Mouse (Mus musculus): Measurements from ENCODE around the gene Olfr90. TPM values are rescaled to one million over a fixed set of nuclear protein-coding genes. Genes with fewer than 3 reads are reported as not detected.

Gene Olfr90
- polyA plus RNA-seq, 1 experiment, result not detected

DNA sequence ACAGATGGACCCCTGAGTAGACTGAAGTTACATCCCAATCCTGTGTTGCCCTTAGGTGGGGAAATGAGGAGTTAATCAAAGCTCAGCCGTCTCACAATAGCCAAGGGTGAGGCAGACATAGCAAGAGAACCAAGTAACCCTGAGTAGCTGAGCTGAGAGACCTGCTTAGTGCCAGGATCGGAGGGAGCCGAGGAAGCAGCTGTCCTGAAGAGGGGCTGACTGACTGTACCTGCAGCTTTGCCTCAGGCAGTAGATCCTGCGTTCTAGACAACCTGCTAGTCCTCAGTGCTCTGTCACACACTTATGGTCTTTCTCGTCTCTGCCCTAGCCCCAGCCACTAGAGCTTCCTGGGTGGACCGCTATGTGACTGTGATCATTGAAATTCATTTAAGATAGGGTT lies 13.1 kb downstream of the Olfr90 start:
- 89% methylated on average over 6 of the region's 6 CpGs for WGBS
- no peak for DNase-seq
- Histone ChIP-seq H3K36me3 (ENCODE audit: control insufficient read depth, insufficient read depth, low read length) (no peaks in the 10 kb centered on the region; the same call in none of the 2 replicates), H3K4me3 (ENCODE audit: insufficient read depth, low read depth, low read length) (no peak overlapping the region), H3K27ac (ENCODE audit: insufficient read depth, low read depth, low read length) (no peak overlapping the region), H3K27me3 (replicated peaks; ENCODE audit: control insufficient read depth, insufficient read depth, low read length) (no peaks in the 10 kb centered on the region), H3K4me1 (ENCODE audit: control insufficient read depth, insufficient read depth, low read length) (0 out of 2 replicates have a peak, but pooled peaks cover 2% of the 10 kb centered on the region)
- TF ChIP-seq POLR2A (IDR thresholded peaks at IDR 0.05; ENCODE audit: low read depth, low read length) (no peak), CTCF (conservative IDR thresholded peaks at IDR 0.05; ENCODE audit: insufficient read depth, insufficient read length, low read depth, low read length) (no peak)

DNA sequence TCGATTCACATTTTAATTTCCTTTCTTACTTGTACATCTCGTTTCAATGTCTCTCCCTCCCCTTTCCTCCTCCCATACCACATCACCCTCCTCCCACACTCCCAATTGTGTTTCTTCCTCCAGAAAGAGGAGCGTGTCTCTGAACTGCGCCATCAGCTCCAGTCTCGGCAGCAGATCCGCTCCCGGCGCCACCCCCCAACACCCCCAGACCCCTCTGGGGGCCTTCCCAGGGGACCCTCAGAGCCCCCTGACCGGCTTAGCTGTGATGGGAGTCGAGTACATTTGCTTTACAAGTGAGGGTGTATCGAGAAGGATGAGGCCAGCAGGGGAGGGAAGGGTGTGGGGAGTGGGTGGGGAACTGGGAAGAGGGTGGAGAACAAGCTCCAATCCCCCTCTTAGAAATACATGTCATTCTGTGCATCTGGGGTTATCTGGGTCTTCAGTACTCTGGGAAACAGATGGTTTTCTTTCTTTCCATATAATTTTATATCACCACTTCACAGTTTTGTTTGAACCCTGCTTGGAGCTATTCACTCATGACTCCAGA lies 15.5 kb downstream of the Olfr90 start:
- WGBS, result 63% methylated on average over 11 of the region's 11 CpGs
- H3K4me1 ChIP-seq (ENCODE audit: control insufficient read depth, insufficient read depth, low read length), result no peaks in the 10 kb centered on the region
- H3K27ac ChIP-seq (ENCODE audit: insufficient read depth, low read depth, low read length), result no peak overlapping the region
- H3K4me3 ChIP-seq (ENCODE audit: insufficient read depth, low read depth, low read length), result no peak overlapping the region
- H3K36me3 ChIP-seq (ENCODE audit: control insufficient read depth, insufficient read depth, low read length), result no peaks in the 10 kb centered on the region; the same call in none of the 2 replicates
- TF ChIP-seq CTCF (conservative IDR thresholded peaks at IDR 0.05; ENCODE audit: insufficient read depth, insufficient read length, low read depth, low read length) (no peak), POLR2A (IDR thresholded peaks at IDR 0.05; ENCODE audit: low read depth, low read length) (no peak)
- no peak for DNase-seq
- no peaks in the 10 kb centered on the region for H3K27me3 ChIP-seq (replicated peaks; ENCODE audit: control insufficient read depth, insufficient read depth, low read length)

- Histone ChIP-seq H3K27ac (ENCODE audit: insufficient read depth, low read depth, low read length) (no peak overlapping the region), H3K4me1 (ENCODE audit: control insufficient read depth, insufficient read depth, low read length) (no peaks in the 10 kb centered on the region), H3K27me3 (replicated peaks; ENCODE audit: control insufficient read depth, insufficient read depth, low read length) (no peaks in the 10 kb centered on the region), H3K4me3 (ENCODE audit: insufficient read depth, low read depth, low read length) (no peak overlapping the region), H3K36me3 (ENCODE audit: control insufficient read depth, insufficient read depth, low read length) (no peaks in the 10 kb centered on the region; the same call in none of the 2 replicates)
- TF ChIP-seq CTCF (conservative IDR thresholded peaks at IDR 0.05; ENCODE audit: insufficient read depth, insufficient read length, low read depth, low read length), result no peak
- no peak for TF ChIP-seq POLR2A (IDR thresholded peaks at IDR 0.05; ENCODE audit: low read depth, low read length)
- no peak for DNase-seq
- 84% methylated on average over 12 of the region's 12 CpGs for WGBS
Observed at GRCm38 (mm10) chr17:37072080-37072729, 16.1 kb downstream of the Olfr90 start.

DNA sequence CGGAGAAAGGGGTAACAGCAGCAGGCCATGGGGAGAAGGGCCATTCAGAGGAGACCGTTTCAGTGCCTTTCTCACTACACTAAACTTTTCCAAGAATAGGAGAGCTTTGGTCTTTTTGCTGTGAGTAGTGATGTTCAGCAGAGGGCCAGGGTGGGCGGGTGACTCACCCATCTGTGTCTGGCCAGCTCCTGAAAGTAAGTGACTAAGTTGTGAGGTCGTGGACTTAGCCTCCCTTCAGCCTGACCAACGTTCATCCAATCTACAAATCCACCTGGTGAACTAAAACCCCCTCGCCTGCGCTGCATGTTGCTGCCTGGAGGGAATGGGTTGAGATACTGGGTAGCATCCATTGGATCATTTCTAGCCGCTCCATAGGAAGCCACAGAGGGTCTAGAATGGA lies 18.2 kb downstream of the Olfr90 start:
- Histone ChIP-seq H3K36me3 (ENCODE audit: control insufficient read depth, insufficient read depth, low read length) (no peaks in the 10 kb centered on the region; the same call in 1 of the 2 replicates), H3K4me3 (ENCODE audit: insufficient read depth, low read depth, low read length) (no peak overlapping the region), H3K4me1 (ENCODE audit: control insufficient read depth, insufficient read depth, low read length) (no peaks in the 10 kb centered on the region), H3K27ac (ENCODE audit: insufficient read depth, low read depth, low read length) (no peak overlapping the region), H3K27me3 (replicated peaks; ENCODE audit: control insufficient read depth, insufficient read depth, low read length) (no peaks in the 10 kb centered on the region)
- DNase-seq, result no peak
- no peak for TF ChIP-seq POLR2A (IDR thresholded peaks at IDR 0.05; ENCODE audit: low read depth, low read length)
- TF ChIP-seq CTCF (conservative IDR thresholded peaks at IDR 0.05; ENCODE audit: insufficient read depth, insufficient read length, low read depth, low read length), result no peak
- 85% methylated on average over 8 of the region's 8 CpGs for WGBS

GRCm38 (mm10) chr17:37067861-37068260 lies 20.4 kb downstream of the Olfr90 start:
- no peaks in the 10 kb centered on the region for H3K27me3 ChIP-seq (replicated peaks; ENCODE audit: control insufficient read depth, insufficient read depth, low read length)
- no peak for DNase-seq
- no peak overlapping the region for H3K27ac ChIP-seq (ENCODE audit: insufficient read depth, low read depth, low read length)
- no peak overlapping the region for H3K4me3 ChIP-seq (ENCODE audit: insufficient read depth, low read depth, low read length)
- H3K4me1 ChIP-seq (ENCODE audit: control insufficient read depth, insufficient read depth, low read length), result no peaks in the 10 kb centered on the region
- TF ChIP-seq POLR2A (IDR thresholded peaks at IDR 0.05; ENCODE audit: low read depth, low read length), result no peak
- TF ChIP-seq CTCF (conservative IDR thresholded peaks at IDR 0.05; ENCODE audit: insufficient read depth, insufficient read length, low read depth, low read length), result no peak
- peaks cover 2% of the 10 kb centered on the region; the same call in 1 of the 2 replicates for H3K36me3 ChIP-seq (ENCODE audit: control insufficient read depth, insufficient read depth, low read length)
- WGBS, result 83% methylated on average over 1 of the region's 1 CpGs

DNA sequence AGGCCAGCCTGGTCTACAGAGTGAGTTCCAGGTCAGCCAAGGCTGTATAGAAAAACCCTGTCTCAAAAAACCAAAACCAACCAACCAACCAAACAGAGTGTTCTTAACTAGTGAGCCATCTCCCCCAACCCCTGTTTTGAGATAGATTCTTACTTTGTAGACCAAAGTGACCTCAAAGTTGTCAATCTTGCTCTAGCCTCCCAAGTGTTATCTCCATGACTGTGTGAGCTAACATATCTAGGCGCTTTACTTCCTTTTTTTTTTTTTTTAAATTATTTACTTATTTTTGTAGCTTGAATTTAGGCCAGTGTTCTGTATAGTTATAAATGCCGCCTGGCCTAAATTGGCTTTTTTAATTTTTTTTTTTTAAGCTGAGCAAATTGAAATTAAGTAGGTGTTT lies 22.3 kb downstream of the Olfr90 start:
- DNase-seq, result no peak
- TF ChIP-seq CTCF (conservative IDR thresholded peaks at IDR 0.05; ENCODE audit: insufficient read depth, insufficient read length, low read depth, low read length) (no peak), POLR2A (IDR thresholded peaks at IDR 0.05; ENCODE audit: low read depth, low read length) (no peak)
- peaks cover 2% of the 10 kb centered on the region; the same call in 1 of the 2 replicates for H3K36me3 ChIP-seq (ENCODE audit: control insufficient read depth, insufficient read depth, low read length)
- no peaks in the 10 kb centered on the region for H3K27me3 ChIP-seq (replicated peaks; ENCODE audit: control insufficient read depth, insufficient read depth, low read length)
- H3K4me1 ChIP-seq (ENCODE audit: control insufficient read depth, insufficient read depth, low read length), result no peaks in the 10 kb centered on the region
- 94% methylated on average over 2 of the region's 2 CpGs for WGBS
- no peak overlapping the region for H3K27ac ChIP-seq (ENCODE audit: insufficient read depth, low read depth, low read length)
- no peak overlapping the region for H3K4me3 ChIP-seq (ENCODE audit: insufficient read depth, low read depth, low read length)

- Histone ChIP-seq H3K27ac (ENCODE audit: insufficient read depth, low read depth, low read length) (no peak overlapping the region), H3K4me3 (ENCODE audit: insufficient read depth, low read depth, low read length) (no peak overlapping the region), H3K36me3 (ENCODE audit: control insufficient read depth, insufficient read depth, low read length) (peaks cover 2% of the 10 kb centered on the region; the same call in 1 of the 2 replicates), H3K27me3 (replicated peaks; ENCODE audit: control insufficient read depth, insufficient read depth, low read length) (no peaks in the 10 kb centered on the region), H3K4me1 (ENCODE audit: control insufficient read depth, insufficient read depth, low read length) (no peaks in the 10 kb centered on the region)
- 87% methylated on average over 11 of the region's 11 CpGs for WGBS
- DNase-seq, result no peak
- no peak for TF ChIP-seq CTCF (conservative IDR thresholded peaks at IDR 0.05; ENCODE audit: insufficient read depth, insufficient read length, low read depth, low read length)
- no peak for TF ChIP-seq POLR2A (IDR thresholded peaks at IDR 0.05; ENCODE audit: low read depth, low read length)
Observed at GRCm38 (mm10) chr17:37063686-37064495, 24.4 kb downstream of the Olfr90 start.
